Mouse (Mus musculus): ENCODE measurements around the gene Thnsl1.
"Not testable (repeated sequence)": the region's sequence is repeated elsewhere in the genome, so short reads cannot be mapped to it uniquely, and the experiment has no call there.

Thnsl1 gene

GRCm38 (mm10) chr2:21236846-21237245 is 31.3 kb downstream of the Thnsl1 start:
- peak; percentile 27 to 39 for DNase-seq

- DNase-seq = not testable (repeated sequence)
Measured at GRCm38 (mm10) chr2:21244104-21244503, 38.6 kb downstream of the Thnsl1 start.

GRCm38 (mm10) chr2:21244986-21245385 is 39.5 kb downstream of the Thnsl1 start:
- no peak for DNase-seq

GRCm38 (mm10) chr2:21245477-21246102 is 40.1 kb downstream of the Thnsl1 start:
- DNase-seq = no peak

GRCm38 (mm10) chr2:21253644-21254043 is 48.1 kb downstream of the Thnsl1 start:
- DNase-seq = no peak

GRCm38 (mm10) chr2:21254308-21254707 is 48.8 kb downstream of the Thnsl1 start:
- DNase-seq = no peak

- DNase-seq = peak in 1 of 2 experiments; percentile 51
Measured at GRCm38 (mm10) chr2:21258281-21258680, 52.8 kb downstream of the Thnsl1 start.

- DNase-seq = no peak
Measured at GRCm38 (mm10) chr2:21259081-21259480, 53.6 kb downstream of the Thnsl1 start.

GRCm38 (mm10) chr2:21260060-21260459 is 54.5 kb downstream of the Thnsl1 start:
- DNase-seq = no peak

GRCm38 (mm10) chr2:21261370-21262006 is 56.0 kb downstream of the Thnsl1 start:
- peak; percentile 68 to 78 for DNase-seq

GRCm38 (mm10) chr2:21264031-21264430 is 58.5 kb downstream of the Thnsl1 start:
- peak in 1 of 2 experiments; percentile 33 for DNase-seq

All from cerebellum, postnatal 25 days (tissue).